Mouse (Mus musculus): ENCODE measurements at regions not wholly inside any gene's neighbourhood (a gene's known extent, or its start where the extent isn't known, plus 50 kb on each side); places are given as distances from the start of the nearest gene placed in this dataset.
"Not testable (repeated sequence)": the region's sequence is repeated elsewhere in the genome, so short reads cannot be mapped to it uniquely, and the experiment has no call there.

DNA sequence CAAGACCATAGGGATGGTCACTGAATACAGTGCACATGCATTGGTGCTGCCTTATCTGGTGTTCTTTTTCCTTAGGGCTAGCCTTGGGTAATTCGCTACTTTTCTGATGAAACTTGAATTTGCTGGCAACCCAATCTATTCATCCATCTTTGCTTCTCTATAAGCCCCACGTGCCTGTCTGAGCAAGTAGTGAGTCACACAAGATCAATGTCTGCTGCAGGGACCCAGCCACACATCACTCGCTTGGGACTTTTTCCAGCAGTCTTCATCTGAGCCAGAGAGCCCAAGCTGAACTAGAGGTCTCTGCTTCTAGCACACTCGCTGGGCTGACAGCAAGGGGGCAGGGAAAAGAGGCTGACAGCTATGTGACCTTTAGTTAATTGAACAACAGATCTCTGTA lies 464.3 kb upstream of the Nmur2 start:
- Histone ChIP-seq H3K36me3 (ENCODE audit: insufficient read depth, low read length) (no peaks in the 10 kb centered on the region), H3K27me3 (ENCODE audit: insufficient read depth, low read length) (no peaks in the 10 kb centered on the region), H3K9ac (ENCODE audit: low read depth, low read length) (no peak overlapping the region), H3K4me1 (replicated peaks; ENCODE audit: insufficient read depth, low read length) (no peaks in the 10 kb centered on the region), H3K9me3 (replicated peaks; ENCODE audit: low read length) (no peaks in the 10 kb centered on the region), H3K27ac (no peak overlapping the region), H3K4me3 (replicated peaks; ENCODE audit: low read depth, low read length) (no peak overlapping the region), H3K4me2 (ENCODE audit: low read length) (no peak overlapping the region)
- 62% methylated on average over 4 of the region's 4 CpGs for WGBS
- ATAC-seq (replicated peaks; ENCODE audit: low FRiP score, low read depth) (no peak), DNase-seq (ENCODE audit: low spot score) (no peak)
- no peak for TF ChIP-seq CTCF (IDR thresholded peaks at IDR 0.05; ENCODE audit: low read depth)

DNA sequence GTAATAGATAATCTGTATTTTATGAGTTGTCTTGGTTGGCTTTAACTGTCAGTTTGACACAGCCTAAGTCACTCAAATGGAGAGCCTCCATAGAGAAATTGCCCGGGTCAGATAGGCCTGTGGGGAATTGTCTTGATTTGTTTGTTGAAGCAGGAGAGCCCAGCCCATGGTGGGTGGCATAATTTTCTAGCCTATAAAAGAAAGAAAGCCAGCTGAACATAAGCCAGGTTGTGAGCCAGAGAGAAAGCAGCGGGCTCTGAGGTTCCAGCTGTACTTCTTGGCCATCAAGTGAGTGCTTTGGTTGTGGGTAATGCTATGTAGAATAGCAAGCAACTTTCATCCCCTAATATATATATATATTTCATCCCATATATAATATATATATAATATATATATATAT lies 474.1 kb upstream of the Nmur2 start:
- DNase-seq (ENCODE audit: low spot score) (no peak), ATAC-seq (replicated peaks; ENCODE audit: low FRiP score, low read depth) (no peak)
- Histone ChIP-seq H3K4me3 (replicated peaks; ENCODE audit: low read depth, low read length) (no peak overlapping the region), H3K4me2 (ENCODE audit: low read length) (no peak overlapping the region), H3K27me3 (ENCODE audit: insufficient read depth, low read length) (no peaks in the 10 kb centered on the region), H3K9me3 (replicated peaks; ENCODE audit: low read length) (no peaks in the 10 kb centered on the region), H3K27ac (no peak overlapping the region), H3K4me1 (replicated peaks; ENCODE audit: insufficient read depth, low read length) (no peaks in the 10 kb centered on the region), H3K36me3 (ENCODE audit: insufficient read depth, low read length) (no peaks in the 10 kb centered on the region), H3K9ac (ENCODE audit: low read depth, low read length) (no peak overlapping the region)
- WGBS: 75% methylated on average over 2 of the region's 2 CpGs
- TF ChIP-seq CTCF (IDR thresholded peaks at IDR 0.05; ENCODE audit: low read depth): no peak

DNA sequence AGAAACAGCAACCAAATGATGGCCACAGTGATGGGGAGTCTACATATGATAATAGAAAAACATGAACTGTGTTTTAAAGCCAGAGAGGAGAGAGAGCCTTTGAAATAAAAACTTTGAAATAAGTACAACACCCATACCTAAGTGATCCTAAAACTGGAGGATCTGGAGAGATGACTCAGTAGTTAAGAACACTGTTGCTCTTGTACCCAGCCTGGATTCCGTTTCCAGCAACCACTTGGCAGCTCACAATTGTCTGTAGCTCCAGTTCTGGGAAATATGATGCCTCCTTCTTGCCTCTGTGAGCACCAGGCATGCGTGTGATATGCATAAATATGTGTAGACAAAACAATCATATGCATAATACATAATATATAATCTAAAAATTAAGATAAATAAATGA lies 477.7 kb upstream of the Nmur2 start:
- TF ChIP-seq CTCF (IDR thresholded peaks at IDR 0.05; ENCODE audit: low read depth): no peak
- H3K4me1 ChIP-seq (replicated peaks; ENCODE audit: insufficient read depth, low read length): no peaks in the 10 kb centered on the region
- no peak overlapping the region for H3K4me2 ChIP-seq (ENCODE audit: low read length)
- no peak for ATAC-seq (replicated peaks; ENCODE audit: low FRiP score, low read depth)
- no peaks in the 10 kb centered on the region for H3K9me3 ChIP-seq (replicated peaks; ENCODE audit: low read length)
- H3K36me3 ChIP-seq (ENCODE audit: insufficient read depth, low read length): no peaks in the 10 kb centered on the region
- H3K9ac ChIP-seq (ENCODE audit: low read depth, low read length): no peak overlapping the region
- WGBS: 51% methylated on average over 2 of the region's 2 CpGs
- H3K4me3 ChIP-seq (replicated peaks; ENCODE audit: low read depth, low read length): no peak overlapping the region
- H3K27me3 ChIP-seq (ENCODE audit: insufficient read depth, low read length): no peaks in the 10 kb centered on the region
- DNase-seq (ENCODE audit: low spot score): no peak
- no peak overlapping the region for H3K27ac ChIP-seq

DNA sequence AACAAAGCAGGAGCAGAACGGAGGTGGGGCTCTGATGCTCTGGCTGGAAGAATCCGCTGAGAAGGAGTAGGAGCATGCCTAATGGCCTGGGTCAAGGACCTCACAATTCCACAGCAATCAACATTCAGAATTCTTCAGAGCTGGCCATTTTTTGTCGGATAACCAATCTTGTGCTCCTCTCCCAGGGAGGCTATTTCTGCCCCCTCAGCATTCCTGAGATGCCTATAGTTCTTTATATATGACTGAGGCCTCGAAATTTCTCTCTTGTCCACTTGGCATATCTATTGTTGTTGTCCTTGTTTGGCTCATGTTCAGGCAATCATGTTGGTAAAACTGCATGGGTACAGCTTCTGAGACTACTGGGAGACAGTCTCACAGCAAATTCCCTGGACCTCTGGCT lies 460.5 kb upstream of the Gria1 start:
- Histone ChIP-seq H3K9ac (ENCODE audit: low read depth, low read length) (no peak overlapping the region), H3K4me1 (replicated peaks; ENCODE audit: insufficient read depth, low read length) (no peaks in the 10 kb centered on the region), H3K27ac (no peak overlapping the region), H3K27me3 (ENCODE audit: insufficient read depth, low read length) (no peaks in the 10 kb centered on the region), H3K36me3 (ENCODE audit: insufficient read depth, low read length) (no peaks in the 10 kb centered on the region), H3K4me2 (ENCODE audit: low read length) (no peak overlapping the region), H3K4me3 (replicated peaks; ENCODE audit: low read depth, low read length) (no peak overlapping the region), H3K9me3 (replicated peaks; ENCODE audit: low read length) (no peaks in the 10 kb centered on the region)
- DNase-seq (ENCODE audit: low spot score) (peak; percentile 6), ATAC-seq (replicated peaks; ENCODE audit: low FRiP score, low read depth) (no peak)
- TF ChIP-seq CTCF (IDR thresholded peaks at IDR 0.05; ENCODE audit: low read depth): no peak
- 40% methylated on average over 4 of the region's 4 CpGs for WGBS

DNA sequence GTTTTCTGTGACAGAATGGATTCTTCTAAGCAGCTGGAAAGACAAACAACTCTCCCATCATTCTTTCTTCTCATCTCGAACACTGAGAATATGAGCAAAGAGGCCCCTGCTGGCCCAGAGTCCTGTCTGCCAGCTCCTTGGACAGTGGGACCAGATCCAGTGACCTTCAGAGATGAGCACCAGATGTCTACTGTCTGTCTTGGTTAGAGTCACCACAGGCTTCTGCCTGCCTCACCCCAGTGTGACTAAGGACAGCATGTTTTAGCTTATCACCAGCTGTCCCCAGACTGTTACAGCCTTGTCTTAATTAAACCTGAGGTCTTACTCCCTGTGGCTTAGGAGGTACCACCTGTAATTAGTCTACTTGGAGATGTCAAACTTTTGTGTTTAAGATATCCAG lies 454.9 kb upstream of the Gria1 start:
- no peaks in the 10 kb centered on the region for H3K27me3 ChIP-seq (ENCODE audit: insufficient read depth, low read length)
- ATAC-seq (replicated peaks; ENCODE audit: low FRiP score, low read depth) (no peak), DNase-seq (ENCODE audit: low spot score) (peak; percentile 40)
- H3K4me1 ChIP-seq (replicated peaks; ENCODE audit: insufficient read depth, low read length): no peaks in the 10 kb centered on the region
- H3K27ac ChIP-seq: no peak overlapping the region
- H3K4me3 ChIP-seq (replicated peaks; ENCODE audit: low read depth, low read length): no peak overlapping the region
- H3K9me3 ChIP-seq (replicated peaks; ENCODE audit: low read length): no peaks in the 10 kb centered on the region
- H3K4me2 ChIP-seq (ENCODE audit: low read length): no peak overlapping the region
- no peaks in the 10 kb centered on the region for H3K36me3 ChIP-seq (ENCODE audit: insufficient read depth, low read length)
- TF ChIP-seq CTCF (IDR thresholded peaks at IDR 0.05; ENCODE audit: low read depth): no peak
- H3K9ac ChIP-seq (ENCODE audit: low read depth, low read length): no peak overlapping the region
- WGBS: 59% methylated on average over 1 of the region's 1 CpGs

DNA sequence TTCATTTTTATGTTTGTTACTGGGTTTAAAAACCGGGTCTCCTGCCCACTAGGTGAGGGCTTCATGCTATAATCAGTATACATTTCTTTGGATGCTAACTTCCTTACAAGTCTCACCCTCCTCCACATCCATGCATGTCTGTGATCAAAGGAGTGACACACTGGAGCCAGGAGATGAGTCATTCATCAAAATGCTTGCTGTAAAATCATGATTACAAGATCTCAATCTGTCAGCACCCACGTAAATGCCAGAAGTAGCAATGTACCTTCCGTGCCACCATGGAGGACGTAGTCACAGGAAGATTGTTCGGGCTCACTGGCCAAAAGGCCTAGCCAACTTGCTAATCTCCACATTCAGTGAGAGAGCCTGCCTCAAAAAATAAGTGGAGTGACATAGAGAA lies 431.2 kb upstream of the Gria1 start:
- Histone ChIP-seq H3K27me3 (ENCODE audit: insufficient read depth, low read length) (no peaks in the 10 kb centered on the region), H3K9ac (ENCODE audit: low read depth, low read length) (no peak overlapping the region), H3K27ac (no peak overlapping the region), H3K4me3 (replicated peaks; ENCODE audit: low read depth, low read length) (no peak overlapping the region), H3K4me2 (ENCODE audit: low read length) (no peak overlapping the region), H3K4me1 (replicated peaks; ENCODE audit: insufficient read depth, low read length) (no peaks in the 10 kb centered on the region), H3K9me3 (replicated peaks; ENCODE audit: low read length) (no peaks in the 10 kb centered on the region), H3K36me3 (ENCODE audit: insufficient read depth, low read length) (no peaks in the 10 kb centered on the region)
- no peak for ATAC-seq (replicated peaks; ENCODE audit: low FRiP score, low read depth)
- TF ChIP-seq CTCF (IDR thresholded peaks at IDR 0.05; ENCODE audit: low read depth): no peak
- no peak for DNase-seq (ENCODE audit: low spot score)
- 76% methylated on average over 5 of the region's 5 CpGs for WGBS

DNA sequence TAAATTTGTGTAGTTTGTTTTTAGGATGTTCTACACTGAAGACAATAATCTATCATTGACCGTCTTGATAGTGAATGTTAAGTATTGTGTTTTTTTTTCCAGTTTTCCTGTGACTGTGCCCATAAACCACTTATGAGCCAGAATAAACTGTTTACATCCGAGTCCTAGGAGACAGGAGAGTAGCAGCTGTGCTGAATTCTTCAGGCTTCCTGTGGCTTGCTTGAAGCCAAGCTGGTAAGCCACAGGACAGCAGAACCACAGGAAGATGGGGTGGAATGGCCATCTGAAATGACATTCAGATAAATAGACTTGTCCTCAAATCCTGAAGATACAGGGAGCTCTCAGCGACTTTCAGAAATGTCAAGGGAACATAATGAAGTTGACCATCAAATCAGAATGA lies 428.1 kb upstream of the Gria1 start:
- DNase-seq (ENCODE audit: low spot score) (no peak), ATAC-seq (replicated peaks; ENCODE audit: low FRiP score, low read depth) (no peak)
- H3K9me3 ChIP-seq (replicated peaks; ENCODE audit: low read length): no peaks in the 10 kb centered on the region
- no peak overlapping the region for H3K9ac ChIP-seq (ENCODE audit: low read depth, low read length)
- WGBS: 58% methylated on average over 3 of the region's 3 CpGs
- H3K27me3 ChIP-seq (ENCODE audit: insufficient read depth, low read length): no peaks in the 10 kb centered on the region
- TF ChIP-seq CTCF (IDR thresholded peaks at IDR 0.05; ENCODE audit: low read depth): no peak
- no peaks in the 10 kb centered on the region for H3K4me1 ChIP-seq (replicated peaks; ENCODE audit: insufficient read depth, low read length)
- no peak overlapping the region for H3K27ac ChIP-seq
- no peak overlapping the region for H3K4me2 ChIP-seq (ENCODE audit: low read length)
- H3K4me3 ChIP-seq (replicated peaks; ENCODE audit: low read depth, low read length): no peak overlapping the region
- no peaks in the 10 kb centered on the region for H3K36me3 ChIP-seq (ENCODE audit: insufficient read depth, low read length)

DNA sequence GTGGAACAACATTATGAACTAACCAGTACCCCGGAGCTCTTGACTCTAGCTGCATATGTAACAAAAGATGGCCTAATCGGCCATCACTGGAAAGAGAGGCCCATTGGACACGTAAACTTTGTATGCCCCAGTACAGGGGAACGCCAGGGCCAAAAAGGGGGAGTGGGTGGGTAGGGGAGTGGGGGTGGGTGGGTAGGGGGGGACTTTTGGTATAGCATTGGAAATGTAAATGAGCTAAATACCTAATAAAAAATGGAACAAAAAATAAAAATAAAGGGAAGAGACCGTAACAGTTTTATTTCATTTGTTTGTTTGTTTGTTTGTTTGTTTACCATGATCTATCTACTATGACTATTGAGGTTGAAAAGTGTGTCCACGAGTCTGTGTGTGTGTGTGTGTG lies 417.8 kb upstream of the Gria1 start:
- not testable (repeated sequence) for H3K4me2 ChIP-seq (ENCODE audit: low read length); H3K9ac ChIP-seq (ENCODE audit: low read depth, low read length); H3K9me3 ChIP-seq (replicated peaks; ENCODE audit: low read length); H3K4me3 ChIP-seq (replicated peaks; ENCODE audit: low read depth, low read length); H3K4me1 ChIP-seq (replicated peaks; ENCODE audit: insufficient read depth, low read length); DNase-seq (ENCODE audit: low spot score); H3K36me3 ChIP-seq (ENCODE audit: insufficient read depth, low read length); H3K27ac ChIP-seq; H3K27me3 ChIP-seq (ENCODE audit: insufficient read depth, low read length)
- peak; percentile 78 for ATAC-seq (replicated peaks; ENCODE audit: low FRiP score, low read depth)
- WGBS: 90% methylated on average over 2 of the region's 6 CpGs
